Mouse (Mus musculus) G1E (cell line): ENCODE measurements around the gene Efhc2. TPM values are rescaled to one million over a fixed set of nuclear protein-coding genes. Genes with fewer than 3 reads are reported as not detected.

ENCODE experiments used
- ATAC-seq: 2 replicates; pipeline ENCODE4 v1.8.0; 2016; ENCODE audit warnings: mild to moderate bottlenecking; ENCODE audit not compliant: insufficient number of reproducible peaks, poor library complexity, low FRiP score, severe bottlenecking; ENCODE audit errors: extremely low read depth
- DNase-seq: peaks from one replicate; pipeline ENCODE4 v3.0.0; 2012; ENCODE audit warnings: low spot score
- H3K27me3 ChIP-seq: 2 replicates; pipeline ENCODE4 v1.6.1; 2012; ENCODE audit warnings: mild to moderate bottlenecking, low read length, inconsistent platforms; ENCODE audit not compliant: insufficient read depth
- H3K36me3 ChIP-seq: replicated peaks from 2 replicates; pipeline ENCODE3; 2012; ENCODE audit warnings: mild to moderate bottlenecking, inconsistent platforms
- H3K4me1 ChIP-seq: 2 replicates; pipeline ENCODE4 v1.6.1; 2012; ENCODE audit warnings: low read depth, low read length, inconsistent platforms, mixed read lengths; ENCODE audit not compliant: insufficient read depth
- H3K4me3 ChIP-seq: 2 replicates; pipeline ENCODE4 v1.5.1; 2012; ENCODE audit warnings: low read depth, mild to moderate bottlenecking, inconsistent platforms, low read length, moderate library complexity, mixed read lengths
- H3K9me3 ChIP-seq: replicated peaks from 2 replicates; pipeline ENCODE4 v1.6.1; 2012; ENCODE audit warnings: inconsistent platforms
- CTCF ChIP-seq: IDR thresholded peaks from 2 replicates; pipeline ENCODE4 v1.5.1; 2012; ENCODE audit warnings: low read depth, low read length, inconsistent platforms, mixed read lengths
- GATA1 ChIP-seq: IDR thresholded peaks from 2 replicates; pipeline ENCODE4 v1.6.1; 2012; ENCODE audit warnings: borderline replicate concordance, low read length, inconsistent platforms, mixed read lengths
- GATA2 ChIP-seq: IDR thresholded peaks from 2 replicates; pipeline ENCODE4 v1.6.1; 2012; ENCODE audit warnings: low read depth, low read length, inconsistent platforms, borderline replicate concordance
- POLR2AphosphoS5 ChIP-seq: IDR thresholded peaks from 2 replicates; pipeline ENCODE4 v1.6.1; 2012; ENCODE audit warnings: low read depth, low read length, inconsistent platforms; ENCODE audit not compliant: insufficient replicate concordance
- TAL1 ChIP-seq: conservative IDR thresholded peaks from 2 replicates; pipeline ENCODE4 v1.6.1; 2012; ENCODE audit warnings: low read depth, low read length, inconsistent platforms, mixed read lengths
- polyA plus RNA-seq: library from polyadenylated mRNA; stranded (reverse); fragments of >175 nt; gene quantifications from 2 replicates; pipeline ENCODE4 v1.2.3, GENCODE M21; 2012
- total RNA-seq, 2 experiments: library from RNA; stranded (forward) in 1 of 2; stranded (reverse) in 1 of 2; fragments of 200-1000 nt in 1 of 2; fragments of >200 nt in 1 of 2; fragmentation: Nextera tagmentation in 1 of 2; gene quantifications; 2 replicates each; pipeline ENCODE4 v1.2.3; 2014 to 2017

Gene Efhc2
- total RNA-seq (2014; fragmentation: Nextera tagmentation) (not detected in 2 replicates), total RNA-seq (2017) (not detected in 2 replicates), polyA plus RNA-seq (not detected in 2 replicates)

- TF ChIP-seq TAL1, result no peak
- TF ChIP-seq CTCF, result no peak
- no peak for TF ChIP-seq POLR2AphosphoS5
- TF ChIP-seq GATA2, result no peak
- no peak for TF ChIP-seq GATA1
- Histone ChIP-seq H3K4me1 (no peaks in the 10 kb centered on the region), H3K4me3 (no peak within 1 kb of the TSS), H3K27me3 (no peaks in the 10 kb centered on the region), H3K36me3 (no peaks in the 10 kb centered on the region), H3K9me3 (no peaks in the 10 kb centered on the region)
- no peak for ATAC-seq
- no peak for DNase-seq
Observed at GRCm38 (mm10) chrX:17319126-17319583, at the start of gene Efhc2. TSS of gene Efhc2 (minus strand) at chrX:17319368.

GRCm38 (mm10) chrX:17365114-17365513 is 45.9 kb upstream of the Efhc2 start:
- TF ChIP-seq POLR2AphosphoS5, result no peak
- TF ChIP-seq GATA2, result no peak
- no peak for TF ChIP-seq TAL1
- no peak for TF ChIP-seq GATA1
- no peak for TF ChIP-seq CTCF
- no peak for DNase-seq
- no peaks in the 10 kb centered on the region for H3K4me1 ChIP-seq
- ATAC-seq, result no peak
- H3K4me3 ChIP-seq, result no peak overlapping the region
- H3K9me3 ChIP-seq, result no peaks in the 10 kb centered on the region
- H3K27me3 ChIP-seq, result no peaks in the 10 kb centered on the region
- H3K36me3 ChIP-seq, result no peaks in the 10 kb centered on the region

GRCm38 (mm10) chrX:17300349-17300880 is 18.8 kb downstream of the Efhc2 start:
- TF ChIP-seq CTCF, result no peak
- TF ChIP-seq GATA1, result no peak
- no peak for TF ChIP-seq POLR2AphosphoS5
- no peak for TF ChIP-seq TAL1
- TF ChIP-seq GATA2, result no peak
- H3K4me3 ChIP-seq, result no peak overlapping the region
- no peak for ATAC-seq

GRCm38 (mm10) chrX:17283899-17284298 is 35.3 kb downstream of the Efhc2 start:
- Histone ChIP-seq H3K4me1 (no peaks in the 10 kb centered on the region), H3K4me3 (no peak overlapping the region), H3K27me3 (no peaks in the 10 kb centered on the region), H3K36me3 (no peaks in the 10 kb centered on the region), H3K9me3 (no peaks in the 10 kb centered on the region)
- no peak for ATAC-seq
- TF ChIP-seq GATA2 (no peak), TAL1 (no peak), GATA1 (no peak), CTCF (no peak), POLR2AphosphoS5 (no peak)
- no peak for DNase-seq

More at GRCm38 (mm10) chrX:17300349-17300880, 18.8 kb downstream of the Efhc2 start:
- no peaks in the 10 kb centered on the region for H3K9me3 ChIP-seq
- no peaks in the 10 kb centered on the region for H3K27me3 ChIP-seq
- no peaks in the 10 kb centered on the region for H3K4me1 ChIP-seq
- no peak for DNase-seq
- H3K36me3 ChIP-seq, result no peaks in the 10 kb centered on the region

- Histone ChIP-seq H3K4me3 (no peak overlapping the region), H3K9me3 (no peaks in the 10 kb centered on the region), H3K36me3 (no peaks in the 10 kb centered on the region), H3K4me1 (no peaks in the 10 kb centered on the region), H3K27me3 (no peaks in the 10 kb centered on the region)
- no peak for ATAC-seq
- TF ChIP-seq POLR2AphosphoS5, result no peak
- TF ChIP-seq GATA2, result no peak
- TF ChIP-seq CTCF, result no peak
- TF ChIP-seq GATA1, result no peak
- no peak for TF ChIP-seq TAL1
- no peak for DNase-seq
Observed at GRCm38 (mm10) chrX:17225141-17225540, 94.0 kb downstream of the Efhc2 start.

GRCm38 (mm10) chrX:17217451-17217850 is 101.7 kb downstream of the Efhc2 start:
- no peaks in the 10 kb centered on the region for H3K36me3 ChIP-seq
- ATAC-seq (no peak), DNase-seq (no peak)
- TF ChIP-seq TAL1 (no peak), GATA1 (no peak), GATA2 (no peak), POLR2AphosphoS5 (no peak), CTCF (no peak)
- H3K4me1 ChIP-seq, result no peaks in the 10 kb centered on the region
- H3K27me3 ChIP-seq, result no peaks in the 10 kb centered on the region
- no peak overlapping the region for H3K4me3 ChIP-seq
- no peaks in the 10 kb centered on the region for H3K9me3 ChIP-seq
